Mouse (Mus musculus) testis, adult 2 months (tissue): Measurements from ENCODE around the gene Ino80.

Experiments used
- CTCF ChIP-seq: fragments of 200-500 bp; IDR thresholded peaks from 2 replicates; pipeline ENCODE4 v1.5.1; 2012; ENCODE audit warnings: low read depth, mild to moderate bottlenecking, inconsistent platforms, low read length, moderate library complexity; ENCODE audit not compliant: control insufficient read depth, insufficient read depth, insufficient replicate concordance
- POLR2A ChIP-seq: fragments of 200-500 bp; IDR thresholded peaks from 2 replicates; pipeline ENCODE4 v1.6.1; 2012; ENCODE audit warnings: low read depth, mild to moderate bottlenecking, inconsistent platforms, low read length, moderate library complexity; ENCODE audit not compliant: control insufficient read depth

GRCm38 (mm10) chr2:119356805-119357204 lies 120.7 kb downstream of the Ino80 start:
- TF ChIP-seq CTCF (no peak), POLR2A (no peak)
